Mouse (Mus musculus): ENCODE measurements around the gene Col1a2.

Gene Col1a2

DNA sequence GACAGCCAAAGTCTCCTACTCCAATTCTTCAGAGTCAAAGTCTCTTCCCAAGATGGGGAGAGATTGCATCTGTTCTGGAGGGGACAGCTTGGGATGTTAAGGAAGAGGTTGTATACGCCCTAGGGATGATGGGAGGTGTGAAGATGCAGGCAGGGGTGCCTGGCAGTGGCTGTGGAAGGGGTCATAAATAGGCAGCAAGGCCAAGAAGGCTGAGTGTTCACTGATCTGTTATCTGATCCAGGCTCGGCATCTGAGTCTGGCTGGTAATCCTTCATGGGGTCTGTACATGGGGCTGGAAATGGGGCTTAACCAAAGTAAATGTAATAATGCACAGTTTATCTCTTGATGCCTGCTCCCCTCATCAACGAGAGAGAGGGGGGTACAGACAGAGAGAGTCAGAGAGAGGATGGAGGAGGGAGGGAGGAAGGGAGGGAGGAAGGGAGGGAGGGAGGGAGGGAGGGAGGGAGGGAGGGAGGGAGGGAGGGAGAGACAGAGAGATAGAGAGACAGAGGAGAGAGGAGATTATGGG, at the start of gene Col1a2:
TSS of gene Col1a2 (plus strand) at position 212 of the 529 bp plus-strand sequence.
- in situ Hi-C loops (cut with MseI, MboI) = no loop called here

DNA sequence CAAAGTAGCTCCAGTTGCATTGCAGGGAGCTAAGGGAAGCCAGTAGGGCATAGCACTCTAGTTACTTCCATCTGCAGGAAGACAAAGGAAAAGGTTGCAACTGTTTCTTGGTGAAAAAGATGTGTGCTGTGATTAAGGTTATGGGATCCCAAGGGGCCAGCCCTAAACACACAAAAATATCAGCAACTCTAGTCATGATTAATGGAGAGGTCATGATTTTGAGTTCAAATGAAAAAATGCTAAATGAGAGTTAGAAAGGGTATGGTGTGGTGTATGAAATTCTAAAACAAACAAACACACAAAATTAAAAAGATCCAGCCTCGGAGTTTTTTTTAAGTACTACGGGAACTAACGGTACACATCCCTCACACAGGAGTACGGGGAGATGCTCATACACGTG, 49.1 kb upstream of the Col1a2 start:
- in situ Hi-C loops (cut with MseI, MboI) = no loop called here

DNA sequence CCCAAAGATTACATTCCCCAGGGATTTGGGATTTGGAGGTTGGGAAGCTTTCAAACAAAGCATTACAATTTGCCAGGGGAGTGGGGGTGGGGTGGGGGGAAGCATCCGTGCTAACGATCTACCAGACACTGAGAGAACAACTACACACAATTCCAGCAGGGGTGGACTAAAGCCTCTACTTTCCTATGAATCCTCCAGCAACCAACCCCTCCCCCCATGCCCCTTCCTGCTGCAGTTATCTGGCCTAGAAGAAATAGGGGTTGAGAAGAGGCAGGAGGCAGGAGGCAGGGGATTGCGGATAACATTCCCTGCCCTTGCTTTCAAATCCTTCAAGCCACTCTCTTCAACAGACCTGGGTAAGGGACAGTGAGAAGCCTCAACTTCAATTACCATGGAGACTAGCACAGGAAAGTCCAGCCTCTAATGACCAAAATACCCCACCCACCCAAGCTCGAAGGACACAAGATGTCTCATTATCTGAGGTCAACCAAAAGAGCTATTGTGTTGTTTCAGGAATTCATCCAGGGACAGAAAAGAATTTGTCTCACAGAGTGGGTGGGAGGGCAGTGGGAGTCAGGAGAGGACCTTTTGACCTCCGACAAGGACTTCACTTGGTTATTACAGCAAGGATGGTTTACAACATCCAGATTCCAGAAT, 48.5 kb upstream of the Col1a2 start:
- in situ Hi-C loops (cut with MseI, MboI) = no loop called here

DNA sequence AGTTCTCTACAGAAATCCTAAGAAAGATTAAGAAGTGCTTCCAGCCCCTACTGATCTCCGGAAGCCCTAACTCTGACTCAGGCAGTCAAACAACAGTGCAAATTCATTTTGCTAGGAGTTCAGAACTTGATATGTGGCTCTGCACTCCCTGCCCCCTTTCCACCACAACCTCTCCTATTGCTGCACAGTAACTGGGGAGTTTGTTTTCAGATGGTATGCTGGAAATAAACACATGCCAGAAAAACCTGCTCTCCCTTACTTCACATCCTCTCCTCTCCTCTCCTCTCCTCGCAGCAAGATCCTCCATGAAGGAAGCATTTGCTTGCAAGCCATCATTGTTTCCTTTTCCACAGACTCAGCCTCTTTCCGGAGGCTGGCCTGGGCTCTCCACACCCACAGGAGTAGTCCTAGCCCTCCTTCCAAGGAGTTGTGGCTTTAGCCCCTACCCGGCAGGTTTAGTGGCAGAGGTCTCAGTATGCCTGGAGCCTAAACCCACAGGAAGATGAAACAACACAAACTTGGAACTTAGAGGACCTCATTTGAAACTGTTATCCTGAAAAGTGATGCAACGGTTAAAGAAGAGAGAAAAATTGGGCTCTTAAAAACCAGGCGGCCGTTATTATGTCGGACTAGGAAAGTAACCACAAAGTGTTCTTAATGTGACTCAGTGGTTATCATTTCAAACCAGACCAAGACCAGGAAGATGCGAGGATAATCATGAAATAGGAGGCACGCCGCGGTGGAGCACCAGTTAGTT, 47.7 kb upstream of the Col1a2 start:
- in situ Hi-C loops (cut with MseI, MboI) = no loop called here

DNA sequence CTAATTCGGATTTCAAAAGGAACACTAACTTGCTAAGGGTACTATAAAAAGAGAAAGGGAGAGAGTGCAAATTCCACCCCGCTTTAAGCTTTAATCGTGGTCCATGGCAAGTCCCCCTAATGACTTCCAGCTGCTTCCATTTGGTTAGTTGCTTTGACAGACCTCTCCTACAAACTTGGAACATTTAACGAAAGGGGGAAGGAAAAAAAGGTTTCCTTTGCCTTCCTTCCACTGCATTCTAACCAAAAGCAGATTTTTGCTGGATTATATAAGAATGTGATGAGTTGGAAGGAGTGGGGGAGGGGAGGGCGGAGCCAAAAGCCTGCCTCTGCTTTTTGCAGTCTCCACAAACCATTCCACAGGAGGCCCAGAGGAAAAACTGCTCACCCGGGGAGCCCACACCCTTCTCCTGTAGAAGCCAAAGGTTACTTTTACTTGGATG, 47.0 kb upstream of the Col1a2 start:
- in situ Hi-C loops (cut with MseI, MboI) = no loop called here

DNA sequence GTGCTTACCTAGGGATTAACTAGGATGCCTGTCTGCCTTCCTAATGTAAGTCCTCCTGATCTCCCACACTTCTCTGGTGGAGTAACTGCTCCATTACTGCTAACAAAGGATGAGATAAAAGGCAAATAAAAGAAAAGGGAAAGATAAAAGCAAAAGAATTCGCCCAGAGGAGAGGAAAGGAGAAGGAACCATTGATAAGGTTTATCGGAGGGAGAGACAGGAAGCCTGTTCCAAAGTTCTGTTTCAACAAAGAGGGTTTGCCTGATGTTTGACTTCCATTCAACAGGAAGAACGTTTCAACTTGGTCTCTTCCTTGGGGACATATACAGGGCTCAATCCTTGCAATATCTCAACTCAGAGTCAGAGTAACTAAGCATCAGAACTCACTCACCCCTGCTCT, 39.3 kb upstream of the Col1a2 start:
- in situ Hi-C loops (cut with MseI, MboI) = no loop called here

DNA sequence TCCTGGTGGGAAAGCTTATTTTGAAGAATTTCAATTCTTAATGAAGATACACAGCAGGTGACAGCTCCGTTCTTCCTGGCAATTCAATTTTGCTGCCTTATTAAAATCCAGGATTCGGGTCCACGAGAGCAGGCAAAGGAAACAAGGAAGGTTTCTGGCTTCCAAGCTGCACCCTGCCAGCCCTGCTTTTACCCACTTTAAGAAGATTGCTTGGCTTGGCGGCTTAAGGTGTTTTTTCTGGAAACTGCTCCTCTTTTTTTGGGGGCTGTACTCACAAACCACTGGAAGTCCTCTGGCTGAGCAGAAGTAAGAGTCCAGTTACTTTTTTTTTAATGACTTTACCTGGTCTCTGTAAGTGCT, 21.1 kb upstream of the Col1a2 start:
- in situ Hi-C loops (cut with MseI, MboI) = no loop called here

DNA sequence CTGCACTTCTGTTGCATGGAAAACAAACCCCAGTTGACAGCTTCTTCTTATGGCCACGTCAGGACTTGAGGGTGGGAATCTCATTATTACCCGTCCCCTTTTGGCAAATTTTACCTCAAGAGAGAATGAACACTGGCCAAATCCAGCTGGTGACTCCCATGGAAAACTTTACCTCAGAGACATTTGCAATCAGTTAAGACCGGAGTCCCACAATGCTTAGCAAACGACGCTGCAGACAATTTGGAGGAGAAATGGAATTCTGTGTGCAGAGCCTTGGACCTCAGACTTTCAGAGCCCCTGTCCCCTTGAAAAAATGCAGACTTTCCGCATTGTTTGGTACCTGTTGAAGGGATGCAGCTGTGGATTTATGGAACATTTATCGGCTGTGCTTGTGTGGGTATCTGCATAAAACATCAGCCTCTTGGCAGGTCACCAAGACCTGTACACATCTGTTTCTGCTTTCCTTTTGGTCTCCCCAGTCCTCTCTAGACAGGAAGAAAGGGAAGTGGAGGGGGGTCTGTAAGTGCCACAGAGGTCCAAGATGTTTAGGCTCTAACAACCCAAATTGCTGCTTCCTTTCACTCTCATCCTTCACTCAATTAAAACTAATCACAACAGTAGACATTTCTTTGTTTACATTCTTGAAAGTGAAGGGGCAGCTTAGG, 20.5 kb upstream of the Col1a2 start:
- in situ Hi-C loops (cut with MseI, MboI) = no loop called here

DNA sequence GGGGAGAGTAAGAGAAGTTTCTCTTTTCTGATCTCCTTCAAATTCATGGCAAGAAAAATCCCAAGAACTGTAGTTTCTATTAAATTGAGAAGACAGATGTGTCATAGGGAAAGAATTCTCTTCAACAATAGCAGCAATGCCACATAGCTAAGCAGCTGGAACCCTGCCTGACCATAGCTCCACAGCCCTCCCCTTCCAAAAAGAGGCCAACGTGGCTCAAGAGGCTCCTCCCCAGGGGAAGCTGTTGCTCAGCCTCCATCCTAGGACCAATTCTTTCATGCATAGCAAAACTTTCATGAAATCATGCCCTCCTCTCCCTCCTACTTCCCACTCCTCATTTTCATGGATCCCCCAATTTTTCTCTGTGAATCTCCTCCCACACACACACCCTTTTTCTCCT, 16.3 kb upstream of the Col1a2 start:
- in situ Hi-C loops (cut with MseI, MboI) = no loop called here

DNA sequence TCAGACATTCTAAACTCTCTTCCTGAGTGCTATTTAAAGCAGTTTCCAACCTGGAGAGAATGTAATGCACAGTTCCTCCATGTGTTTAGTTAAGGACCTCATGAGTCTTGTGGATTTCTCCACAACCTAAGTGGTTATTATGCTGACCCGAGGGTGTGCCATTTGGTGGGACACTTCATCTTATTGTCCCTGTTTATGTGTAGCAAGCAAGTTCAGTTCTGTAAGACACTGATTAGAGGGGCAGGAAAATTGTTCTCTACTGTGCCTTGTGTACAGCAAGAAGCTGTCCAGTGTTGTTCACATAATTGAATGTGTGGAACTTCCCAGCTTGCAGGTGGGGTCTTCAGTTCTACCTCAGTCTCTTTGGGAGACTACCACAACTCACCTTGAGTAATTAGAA, 15.6 kb upstream of the Col1a2 start:
- in situ Hi-C loops (cut with MseI, MboI) = no loop called here

DNA sequence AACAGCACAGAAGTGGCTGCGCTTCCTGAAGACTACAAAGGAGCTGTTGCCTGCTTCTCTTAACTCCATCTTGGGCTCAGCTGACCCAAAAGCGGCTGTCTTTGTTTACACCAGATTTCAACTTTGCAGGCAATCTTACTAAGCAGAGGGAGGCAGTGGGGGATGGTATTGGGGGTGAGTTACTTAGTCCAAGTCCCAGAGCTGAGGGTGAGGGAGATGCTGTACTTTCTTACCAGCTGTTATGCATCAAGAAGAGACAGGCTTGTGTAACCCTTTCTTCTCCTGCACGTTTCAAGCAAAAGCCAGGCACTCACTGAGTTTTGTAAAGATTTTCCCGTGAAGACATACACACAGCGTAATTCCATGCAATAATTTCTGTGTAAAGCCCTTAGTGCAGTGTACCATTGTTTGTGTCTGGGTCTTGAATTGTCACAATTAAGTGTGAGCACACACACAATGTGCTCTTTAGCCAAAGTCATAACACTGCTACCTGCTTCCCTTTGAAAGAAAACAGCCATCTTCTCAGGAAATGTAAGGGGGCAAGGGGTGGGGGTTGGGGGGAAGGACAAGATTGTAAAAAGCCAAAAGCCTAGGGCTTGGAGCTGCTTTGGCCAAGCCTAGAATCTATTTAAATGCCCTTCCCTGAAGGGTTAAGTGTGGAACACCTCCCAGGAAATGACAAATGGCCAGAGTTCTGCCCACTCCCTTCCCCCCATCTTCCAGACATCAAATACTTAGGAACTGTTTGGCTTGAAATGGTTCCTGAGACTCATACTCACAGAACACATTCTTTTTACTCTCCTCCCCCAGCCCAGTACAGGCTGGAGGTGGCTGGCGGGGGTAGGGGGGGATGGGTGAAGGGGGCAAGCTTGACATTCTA, 15.0 kb upstream of the Col1a2 start:
- in situ Hi-C loops (cut with MseI, MboI) = no loop called here

DNA sequence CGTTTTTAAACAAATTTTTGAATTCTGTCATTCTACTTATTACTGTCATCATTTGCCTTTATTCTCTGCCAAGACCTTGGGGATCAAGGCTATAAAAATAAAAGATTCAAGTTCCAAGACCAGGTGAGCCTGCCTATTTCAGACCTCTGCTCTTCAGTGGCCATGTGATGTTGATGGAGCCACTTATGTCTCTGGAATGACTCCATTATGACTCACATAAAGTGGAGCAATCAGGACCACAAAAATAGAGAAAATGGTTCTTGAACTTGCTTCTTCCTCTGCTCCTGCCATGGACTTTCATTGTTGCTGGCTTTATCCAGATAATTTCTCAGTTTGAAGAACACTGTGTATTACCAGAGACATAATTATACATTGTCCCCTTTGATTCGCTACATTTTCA, 10.9 kb upstream of the Col1a2 start:
- in situ Hi-C loops (cut with MseI, MboI) = no loop called here

DNA sequence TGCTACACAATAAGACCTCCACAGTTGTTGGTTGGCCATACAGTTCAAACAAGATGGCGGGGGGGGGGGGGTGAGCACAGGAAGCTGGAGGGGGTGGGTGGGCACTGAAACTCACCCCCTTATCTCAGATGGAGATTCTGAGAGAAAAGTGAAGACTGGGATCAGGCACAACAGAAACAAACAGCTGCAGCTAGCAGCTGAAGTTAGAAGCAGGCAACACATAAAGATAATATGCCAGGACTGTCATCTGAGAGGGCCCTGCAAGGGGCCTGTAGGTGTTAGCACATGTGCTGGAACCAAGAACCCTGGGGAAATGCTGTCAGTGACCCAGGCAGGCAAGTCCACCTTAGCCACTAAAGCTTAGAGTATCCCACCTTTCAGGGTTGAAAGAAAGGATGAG, 8.2 kb upstream of the Col1a2 start:
- in situ Hi-C loops (cut with MseI, MboI) = no loop called here

DNA sequence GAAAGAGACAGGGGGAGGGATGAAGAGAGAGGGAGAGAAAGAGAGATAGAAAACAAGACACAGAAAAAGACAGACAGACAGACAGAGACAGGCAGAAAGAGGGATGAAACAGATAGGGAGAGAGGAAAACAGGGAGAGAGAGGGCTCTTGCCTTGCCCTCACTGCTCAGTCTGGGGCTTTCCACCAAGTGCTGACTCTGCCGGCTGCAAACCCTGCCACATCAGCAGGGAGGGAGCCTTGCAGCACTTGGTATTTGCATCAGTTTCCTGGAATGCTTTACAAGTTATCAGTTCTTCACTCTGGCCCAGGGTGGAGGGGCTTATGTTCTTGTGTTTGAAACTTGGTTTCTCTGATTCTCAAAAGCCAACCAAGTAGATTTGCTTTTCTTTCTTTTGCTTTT, 1.5 kb upstream of the Col1a2 start:
- in situ Hi-C loops (cut with MseI, MboI) = no loop called here

DNA sequence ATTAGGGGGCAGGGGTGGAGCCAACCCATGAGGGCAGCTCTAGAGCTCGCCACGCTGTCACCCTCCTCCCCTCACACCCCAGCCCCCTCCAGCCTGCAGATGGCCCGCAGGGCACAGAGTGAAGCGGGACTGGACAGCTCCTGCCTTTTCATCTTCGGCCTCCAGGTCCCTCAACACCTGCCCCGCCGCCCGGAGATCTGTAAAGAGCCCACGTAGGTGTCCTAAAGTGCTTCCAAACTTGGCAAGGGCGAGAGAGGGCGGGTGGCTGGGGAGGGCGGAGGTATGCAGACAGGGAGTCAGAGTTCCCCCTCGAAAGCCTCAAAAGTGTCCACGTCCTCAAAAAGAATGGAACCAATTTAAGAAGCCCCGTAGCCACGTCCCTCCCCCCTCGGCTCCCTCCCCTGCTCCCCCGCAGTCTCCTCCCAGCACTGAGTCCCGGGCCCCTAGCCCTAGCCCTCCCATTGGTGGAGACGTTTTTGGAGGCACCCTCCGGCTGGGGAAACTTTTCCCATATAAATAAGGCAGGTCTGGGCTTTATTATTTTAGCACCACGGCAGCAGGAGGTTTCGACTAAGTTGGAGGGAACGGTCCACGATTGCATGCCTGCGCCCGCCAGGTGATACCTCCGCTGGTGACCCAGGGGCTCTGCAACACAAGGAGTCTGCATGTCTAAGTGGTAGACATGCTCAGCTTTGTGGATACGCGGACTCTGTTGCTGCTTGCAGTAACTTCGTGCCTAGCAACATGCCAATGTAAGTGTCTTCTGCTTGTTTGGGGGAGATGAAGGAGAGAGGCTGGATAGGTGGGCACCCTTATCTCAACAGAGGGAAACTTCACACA, 764 bp downstream of the Col1a2 start:
- in situ Hi-C loops (cut with MseI, MboI) = no loop called here

DNA sequence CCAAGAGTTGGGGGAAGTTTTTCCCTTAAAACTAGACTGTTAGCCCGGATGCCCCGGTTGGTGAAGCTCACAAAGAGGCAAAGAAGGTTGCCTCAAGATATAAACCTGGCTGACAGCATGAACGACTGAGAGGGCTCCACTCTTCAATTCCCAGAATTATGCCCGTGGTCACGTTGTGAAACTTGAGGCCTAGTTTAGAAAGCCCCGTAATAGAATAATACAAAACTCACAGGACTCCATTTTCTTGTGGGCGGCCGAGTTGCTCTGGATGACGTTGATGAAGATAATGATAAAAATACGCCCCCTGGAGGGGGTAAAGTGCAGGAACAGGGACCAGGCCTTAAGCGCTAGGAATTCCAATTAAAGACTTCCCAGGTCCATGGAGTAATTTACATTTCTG, 1.5 kb downstream of the Col1a2 start:
- in situ Hi-C loops (cut with MseI, MboI) = no loop called here

DNA sequence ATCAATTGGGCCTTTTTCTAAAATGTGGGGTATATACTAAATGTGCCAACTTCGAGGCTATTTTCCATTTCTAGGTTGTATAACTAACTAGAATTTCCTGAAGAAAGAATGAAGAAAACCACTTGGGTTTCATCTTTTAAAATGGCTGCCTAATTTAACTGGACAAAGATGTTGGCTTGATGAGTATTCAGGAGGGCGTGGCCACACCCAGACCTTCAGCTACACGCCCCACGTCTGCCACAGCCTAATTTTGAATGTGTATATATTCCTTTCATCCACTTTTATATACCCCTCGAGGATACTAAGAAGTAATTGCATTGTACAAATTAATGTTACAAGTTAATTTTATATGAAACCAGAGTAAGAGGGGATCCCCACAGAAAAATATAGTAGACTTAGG, 2.2 kb downstream of the Col1a2 start:
- in situ Hi-C loops (cut with MseI, MboI) = no loop called here

DNA sequence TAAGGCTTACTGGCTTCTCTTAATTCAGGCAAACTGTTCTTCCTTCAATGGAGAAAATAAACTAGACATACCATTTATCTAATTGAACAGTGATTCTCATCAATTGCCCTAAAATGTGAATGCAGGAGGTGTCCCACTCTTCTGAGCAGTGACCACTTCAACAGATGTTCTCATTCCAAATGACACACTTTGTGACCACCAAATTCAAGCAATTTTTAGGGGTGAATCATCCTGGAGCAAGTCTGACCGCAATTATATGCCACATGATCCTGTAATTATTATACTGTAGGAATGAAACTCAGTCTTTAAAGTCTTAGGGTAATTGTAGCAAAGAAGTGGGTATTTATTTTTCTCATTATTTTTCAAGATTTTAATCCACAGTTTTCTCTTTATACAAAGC, 2.7 kb downstream of the Col1a2 start:
- in situ Hi-C loops (cut with MseI, MboI) = no loop called here

DNA sequence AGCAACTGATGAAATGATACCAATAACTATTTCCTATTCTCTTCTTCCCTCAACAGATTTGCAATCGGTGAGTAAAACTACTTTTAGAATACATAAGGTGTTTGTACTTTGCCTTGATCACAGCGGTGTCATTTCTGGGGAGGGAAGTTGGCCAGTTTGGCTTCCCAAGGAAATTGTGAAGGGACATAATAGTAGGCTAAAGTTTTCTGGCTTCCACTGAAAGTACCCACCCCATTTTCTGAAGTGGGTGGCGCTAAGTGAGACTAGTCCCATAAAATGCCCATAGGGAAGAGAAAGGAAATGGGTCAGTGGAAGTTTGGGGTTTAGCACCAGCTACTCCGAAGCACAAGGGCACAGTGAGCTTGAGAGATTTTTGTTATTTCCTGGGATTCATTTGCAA, 3.7 kb downstream of the Col1a2 start:
- in situ Hi-C loops (cut with MseI, MboI) = no loop called here

DNA sequence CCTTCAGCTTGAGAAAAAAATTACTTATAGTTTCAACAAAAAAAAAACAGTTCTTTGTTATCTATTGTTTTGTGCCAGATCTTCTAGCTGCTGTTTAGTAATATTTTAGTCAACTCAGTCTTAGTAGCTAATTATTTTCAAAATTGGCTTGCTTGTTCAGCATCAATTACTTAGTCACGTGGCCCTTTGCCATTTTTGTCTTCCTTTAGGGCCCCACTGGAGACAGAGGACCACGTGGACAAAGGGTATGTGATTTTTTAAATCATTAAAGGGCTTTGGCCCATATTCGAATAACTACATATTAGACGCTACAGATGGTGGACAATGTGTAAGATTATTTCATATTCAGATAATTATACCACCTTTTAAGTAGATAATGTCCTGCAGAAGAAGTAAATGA, 4.8 kb downstream of the Col1a2 start:
- in situ Hi-C loops (cut with MseI, MboI) = no loop called here

DNA sequence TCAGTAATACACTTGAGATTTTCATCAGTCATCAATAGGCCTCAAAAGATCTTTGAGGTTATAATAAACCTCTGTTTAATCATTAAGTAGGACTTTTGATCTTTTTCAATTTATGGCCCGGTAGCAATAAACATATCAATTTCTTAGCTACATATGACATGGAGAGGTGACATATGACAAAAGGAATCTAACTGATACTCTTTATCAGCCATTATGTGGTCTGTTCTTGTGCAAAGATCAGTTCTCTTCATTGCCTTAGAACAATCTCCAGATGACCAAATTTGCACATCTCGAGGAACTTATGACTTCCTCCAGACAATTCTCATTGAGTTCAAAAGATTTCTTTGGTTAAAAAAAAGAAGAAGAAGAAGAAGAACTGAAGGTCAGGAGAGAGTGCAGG, 10.1 kb downstream of the Col1a2 start:
- in situ Hi-C loops (cut with MseI, MboI) = no loop called here
